Mouse (Mus musculus): ENCODE measurements around the gene Taf6l.
A peak's percentile ranks its signal among the peaks of the same experiment; 100 is the strongest.

The Taf6l gene

DNA sequence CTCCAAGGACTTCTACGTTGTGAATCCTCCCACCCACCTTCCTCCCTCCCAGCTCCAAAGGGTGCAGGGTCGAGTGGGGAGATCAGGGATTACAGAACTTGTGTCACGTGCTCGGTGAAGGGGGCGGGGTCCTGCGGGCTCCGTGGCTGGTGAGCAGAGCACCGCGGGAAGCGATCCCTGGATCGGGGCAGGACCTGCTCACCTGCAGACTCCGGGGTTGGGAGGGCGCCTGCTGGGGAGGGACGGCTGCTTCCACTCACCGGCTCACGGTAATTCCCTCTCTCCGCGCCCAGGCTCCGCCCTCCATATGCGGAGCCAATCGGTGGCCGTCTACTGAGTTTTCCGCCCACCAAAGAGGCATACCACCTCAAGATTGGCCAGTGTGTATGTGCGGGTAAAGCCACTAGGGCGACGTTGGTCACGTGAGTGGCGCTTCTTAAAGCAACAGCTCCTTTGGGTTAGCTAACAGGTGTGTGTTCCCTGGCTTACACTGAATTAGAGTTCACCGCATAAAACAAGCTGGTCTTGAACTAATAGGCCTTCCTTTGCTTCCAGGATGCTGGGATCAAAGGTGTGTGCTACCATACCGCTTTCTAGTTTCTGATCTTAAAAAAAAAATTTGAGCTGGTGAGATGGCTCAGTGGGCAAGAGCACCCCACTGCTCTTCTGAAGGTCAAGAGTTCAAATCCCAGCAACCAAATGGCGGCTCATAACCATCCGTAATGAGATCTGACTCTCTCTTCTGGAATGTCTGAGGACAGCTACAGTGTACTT, at the start of gene Taf6l:
Taf6l (minus strand) TSS at position 410 of the 774 bp plus-strand sequence.
- DNase-seq (ENCODE audit: low spot score in 2 of 2) = peak; percentile 91 to 96

DNA sequence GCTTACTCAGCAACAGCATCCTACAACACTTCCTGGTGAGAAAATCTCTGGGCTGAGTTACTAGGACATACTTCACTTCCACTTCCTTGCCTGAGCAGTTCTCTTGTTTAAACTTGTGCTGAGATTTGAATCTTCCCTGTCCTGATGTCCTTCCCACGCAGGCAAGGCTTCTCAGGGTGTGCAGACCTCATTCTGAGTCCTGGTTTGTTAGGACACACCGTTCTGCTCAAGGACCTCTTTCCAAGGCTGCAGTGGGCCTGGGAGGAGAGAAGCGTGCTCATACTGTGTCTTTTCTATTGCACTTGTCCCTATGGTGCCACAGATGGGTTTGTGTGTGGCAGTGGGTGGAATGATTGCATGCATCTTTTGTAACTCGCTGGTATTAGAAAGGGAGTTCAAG, 46.8 kb upstream of the Taf6l start:
- no peak for DNase-seq (ENCODE audit: low spot score in 2 of 2)

- no peak for DNase-seq (ENCODE audit: low spot score in 2 of 2)
These were observed 45.0 kb upstream of the Taf6l start for GRCm38 (mm10) chr19:8831262-8831661.

- DNase-seq (ENCODE audit: low spot score in 2 of 2) = no peak
These were observed 44.4 kb upstream of the Taf6l start for GRCm38 (mm10) chr19:8830664-8831063.

DNA sequence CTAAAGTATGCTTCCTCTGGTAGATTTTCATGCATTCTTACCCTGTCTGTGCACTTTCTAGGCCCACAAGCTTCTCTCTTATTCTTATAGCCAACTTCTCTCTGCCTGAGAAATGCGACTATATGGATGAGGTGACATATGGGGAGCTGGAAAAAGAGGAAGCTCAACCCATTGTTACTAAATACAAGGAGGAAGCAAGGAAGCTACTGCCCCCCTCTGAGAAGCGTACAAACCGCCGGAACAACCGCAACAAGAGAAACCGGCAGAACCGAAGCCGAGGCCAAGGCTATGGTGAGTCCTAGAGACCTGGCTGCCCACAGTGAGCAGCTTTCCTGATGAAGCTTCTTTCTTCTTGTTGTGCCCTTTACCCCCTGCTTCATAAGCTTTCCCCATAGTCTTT, 43.4 kb upstream of the Taf6l start, which contains the start of gene AC129217.1:
AC129217.1 (plus strand) TSS at position 114 of the 400 bp plus-strand sequence.
- no peak for DNase-seq (ENCODE audit: low spot score in 2 of 2)

DNA sequence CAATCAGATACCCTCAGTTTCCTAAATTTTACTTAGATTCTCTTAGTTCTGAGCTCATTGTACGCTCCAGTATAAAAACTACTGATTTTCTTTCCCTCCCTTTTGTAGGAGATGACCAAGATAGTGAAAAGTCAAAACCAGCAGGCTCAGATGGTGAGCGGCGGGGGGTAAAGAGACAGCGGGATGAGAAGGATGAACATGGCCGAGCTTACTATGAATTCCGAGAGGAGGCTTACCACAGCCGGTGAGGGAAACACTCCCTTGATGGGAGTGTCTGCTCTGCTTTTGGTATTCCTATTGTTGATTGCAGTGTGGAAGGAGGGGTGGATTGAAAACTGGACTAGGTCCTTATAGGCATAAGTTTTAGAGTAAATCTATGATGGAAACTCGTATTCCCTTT, 36.5 kb upstream of the Taf6l start:
- no peak for DNase-seq (ENCODE audit: low spot score in 2 of 2)

- no peak for DNase-seq (ENCODE audit: low spot score in 2 of 2)
These were observed 34.9 kb upstream of the Taf6l start for GRCm38 (mm10) chr19:8821146-8821545.

GRCm38 (mm10) chr19:8820424-8820956, 34.3 kb upstream of the Taf6l start:
- no peak for DNase-seq (ENCODE audit: low spot score in 2 of 2)

DNA sequence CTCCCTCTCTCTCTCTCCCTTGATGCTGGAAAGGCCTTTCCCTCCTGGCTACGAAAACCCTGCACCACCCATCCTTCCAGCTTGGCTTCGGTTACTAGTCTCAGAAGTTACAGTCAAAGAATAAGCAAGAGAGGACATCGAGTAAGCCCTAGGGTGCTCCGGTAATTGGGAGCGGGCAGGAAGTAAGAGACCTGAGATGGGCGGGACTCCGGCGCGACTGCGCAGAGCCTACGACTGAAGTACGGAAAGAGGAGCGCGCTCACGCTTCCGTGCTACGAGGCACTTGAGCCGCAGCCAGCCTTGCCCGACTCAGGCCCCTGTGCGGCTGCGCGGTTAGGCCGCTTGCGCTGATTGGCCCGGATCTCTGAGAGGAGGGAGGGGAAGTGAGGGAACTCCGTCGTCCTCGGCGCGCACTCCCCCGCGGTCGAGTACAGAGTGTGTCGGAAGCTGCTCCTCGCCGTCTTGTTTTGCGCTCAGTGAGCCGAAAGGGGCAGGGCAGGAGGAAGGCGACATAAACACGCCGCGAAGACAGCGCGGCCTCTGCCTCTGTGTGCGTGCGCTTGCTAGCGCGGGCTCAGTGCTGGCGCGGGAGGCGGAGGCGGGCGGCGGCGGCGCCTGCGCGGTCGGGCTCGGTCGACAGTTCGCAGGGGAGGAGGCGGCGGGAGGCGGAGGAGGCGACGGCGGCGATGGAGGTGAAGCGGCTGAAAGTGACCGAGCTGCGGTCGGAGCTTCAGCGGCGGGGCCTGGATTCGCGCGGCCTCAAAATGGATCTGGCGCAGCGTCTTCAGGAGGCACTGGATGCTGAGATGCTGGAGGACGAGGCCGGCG, 33.6 kb upstream of the Taf6l start, which contains the start of gene Hnrnpul2:
Hnrnpul2 (plus strand) TSS at position 415 of the 828 bp plus-strand sequence.
- peak; percentile 97 to 99 for DNase-seq (ENCODE audit: low spot score in 2 of 2)

- DNase-seq (ENCODE audit: low spot score in 2 of 2) = peak; percentile 96 to 99
These were observed 32.8 kb upstream of the Taf6l start, which contains the start of gene Ttc9c for GRCm38 (mm10) chr19:8818801-8819595. Ttc9c (minus strand) TSS chr19:8819333.

GRCm38 (mm10) chr19:8818301-8818798, 32.1 kb upstream of the Taf6l start:
- DNase-seq (ENCODE audit: low spot score in 2 of 2) = no peak

GRCm38 (mm10) chr19:8817001-8817400, 30.8 kb upstream of the Taf6l start:
- no peak for DNase-seq (ENCODE audit: low spot score in 2 of 2)

DNA sequence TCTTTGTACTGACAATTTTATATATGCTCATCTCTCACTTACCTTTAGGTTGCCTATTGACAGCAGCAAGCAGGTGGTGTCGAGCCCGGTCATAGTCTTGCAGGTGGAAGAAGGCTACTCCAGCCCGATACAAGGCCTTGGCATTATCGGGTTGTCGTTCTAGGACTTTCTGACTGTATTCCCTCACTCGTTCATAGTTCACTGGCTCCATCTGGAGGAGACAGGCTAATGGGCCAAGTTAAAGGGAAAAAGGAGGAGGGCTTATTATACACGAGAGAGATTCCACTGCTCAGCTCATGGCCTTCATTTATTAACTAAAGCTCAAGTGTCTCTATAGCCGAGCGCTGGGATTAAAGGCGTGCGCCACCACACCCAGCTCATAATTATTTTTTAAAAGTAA, 29.6 kb upstream of the Taf6l start:
- DNase-seq (ENCODE audit: low spot score in 2 of 2) = no peak

GRCm38 (mm10) chr19:8806810-8807209, 20.6 kb upstream of the Taf6l start:
- no peak for DNase-seq (ENCODE audit: low spot score in 2 of 2)

DNA sequence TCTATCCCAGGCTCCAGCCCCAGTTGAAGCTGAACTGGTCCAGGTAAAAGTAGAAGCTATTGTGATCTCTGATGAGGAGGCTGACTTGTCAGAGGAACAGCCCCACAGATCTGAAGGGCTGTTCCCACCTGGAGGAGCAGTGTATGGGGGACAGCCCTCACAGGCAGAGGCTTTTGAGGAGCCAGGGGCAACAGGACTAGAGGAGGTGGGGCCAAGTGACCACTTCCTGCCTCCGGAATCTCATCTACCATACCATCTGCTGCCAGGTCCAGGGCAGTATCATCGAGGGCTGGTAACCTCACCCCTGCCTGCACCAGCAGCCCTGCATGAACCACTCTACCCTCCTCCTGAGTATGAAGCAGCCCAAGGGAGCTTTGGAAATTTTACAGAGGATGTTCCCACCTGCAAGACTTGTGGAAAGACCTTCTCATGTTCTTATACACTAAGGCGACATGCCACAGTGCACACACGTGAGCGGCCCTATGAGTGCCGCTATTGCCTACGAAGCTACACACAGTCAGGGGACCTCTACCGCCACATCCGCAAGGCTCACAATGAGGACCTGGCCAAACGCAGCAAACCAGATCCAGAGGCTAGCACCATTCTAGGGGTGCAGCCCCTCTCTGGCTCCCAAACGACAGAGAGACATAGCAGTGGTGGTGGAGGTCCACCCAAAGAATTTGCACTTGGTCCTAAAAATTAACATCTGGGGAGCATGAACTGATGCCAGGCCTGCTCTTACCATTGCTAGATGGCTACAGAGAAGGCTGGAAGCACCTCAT, 17.9 kb upstream of the Taf6l start:
- DNase-seq (ENCODE audit: low spot score in 2 of 2) = no peak

DNA sequence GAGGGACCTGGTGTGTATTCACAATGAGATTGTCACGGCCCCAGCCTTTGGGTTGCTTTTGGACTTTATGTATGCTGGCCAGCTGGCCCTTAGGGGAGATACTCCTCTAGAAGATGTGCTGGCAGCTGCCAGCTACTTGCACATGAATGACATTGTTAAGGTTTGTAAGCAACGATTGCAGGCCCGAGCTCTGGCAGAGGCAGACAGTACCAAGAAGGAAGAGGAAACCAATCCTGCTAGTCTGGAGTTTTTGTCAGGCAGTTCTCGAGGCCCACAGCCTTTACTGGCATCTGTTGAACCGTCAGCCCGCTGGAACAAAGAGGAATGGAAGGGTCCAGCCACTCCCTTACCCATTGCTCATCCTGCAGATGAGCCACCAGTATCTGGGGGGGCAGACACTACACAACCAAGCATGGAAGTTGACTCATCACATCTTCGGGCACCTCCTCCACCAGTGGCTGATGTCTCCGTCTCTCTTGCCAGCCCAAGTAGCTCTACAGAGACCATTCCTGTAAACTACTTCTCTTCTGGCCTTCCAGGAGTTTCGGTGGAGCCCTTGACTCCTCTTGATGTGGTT, 17.1 kb upstream of the Taf6l start:
- no peak for DNase-seq (ENCODE audit: low spot score in 2 of 2)

DNA sequence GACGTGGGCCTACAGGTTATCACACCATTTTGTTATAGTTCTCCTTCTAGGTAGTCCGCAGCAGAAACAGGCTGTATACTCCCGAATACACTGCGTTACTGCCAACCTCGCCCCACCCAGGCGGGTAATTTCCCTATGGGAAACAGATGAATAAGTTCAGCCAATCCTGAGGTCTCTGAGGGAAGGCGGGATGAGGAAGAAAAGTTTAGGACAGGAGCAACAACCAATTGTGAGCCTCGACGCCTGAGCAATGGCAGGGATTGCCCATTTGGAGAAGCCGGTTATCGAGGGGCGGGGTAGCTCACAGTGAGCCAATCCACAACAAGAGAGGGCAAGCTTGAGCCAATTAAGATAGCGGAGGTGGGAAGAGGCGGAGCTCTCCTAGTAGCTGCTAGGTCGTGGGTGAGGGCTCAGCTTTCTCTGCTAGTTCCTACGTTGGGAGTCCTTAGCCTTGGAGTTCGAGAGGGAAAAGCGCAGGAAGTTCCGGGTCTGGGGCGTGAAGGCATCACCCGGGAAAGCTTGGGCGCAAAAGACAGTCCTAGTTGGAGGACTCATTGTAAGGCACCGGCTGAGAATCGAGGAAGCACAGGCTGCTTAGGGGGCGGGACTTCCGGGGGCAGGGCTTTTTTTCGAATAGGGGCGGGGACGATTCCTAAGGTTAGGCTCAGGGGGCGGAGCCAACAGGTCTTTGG, 16.1 kb upstream of the Taf6l start, which contains the start of gene Zbtb3:
Zbtb3 (plus strand) TSS at position 426 of the 692 bp plus-strand sequence.
- DNase-seq (ENCODE audit: low spot score in 2 of 2) = peak; percentile 97 to 98

- DNase-seq (ENCODE audit: low spot score in 2 of 2) = no peak
These were observed 12.7 kb upstream of the Taf6l start for GRCm38 (mm10) chr19:8798947-8799315.

GRCm38 (mm10) chr19:8798264-8798946, 12.2 kb upstream of the Taf6l start, which contains the start of gene Polr2g:
Polr2g (minus strand) TSS chr19:8798577.
- peak; percentile 85 to 92 for DNase-seq (ENCODE audit: low spot score in 2 of 2)

All from left cerebral cortex, adult 9 months (tissue).